Mouse (Mus musculus): ENCODE results near the gene Csrnp1.

GRCm38 (mm10) chr9:119972582-119972981, 11.9 kb downstream of the Csrnp1 start:
- TF ChIP-seq CTCF (IDR thresholded peaks at IDR 0.05): no peak
- TF ChIP-seq POLR2A (IDR thresholded peaks at IDR 0.05; ENCODE audit: insufficient read depth, low read depth, low read length): no peak
- TF ChIP-seq EP300 (IDR thresholded peaks at IDR 0.05; ENCODE audit: insufficient read depth, low read depth, low read length): 0 out of 2 replicates have a peak, but pooled peaks have one; percentile 47
